Mouse (Mus musculus) neural tube, embryonic 15.5 days (tissue): ENCODE measurements around the gene Fam117a. TPM values are rescaled to one million over a fixed set of nuclear protein-coding genes. Genes with fewer than 3 reads are reported as not detected.
"Not testable (repeated sequence)": the region's sequence is repeated elsewhere in the genome, so short reads cannot be mapped to it uniquely, and the experiment has no call there.

Experiments
- ATAC-seq: fragments of 200-750 bp; cut with Nextera tagmentation; 2 replicates; pipeline ENCODE4 v1.8.0; 2017; ENCODE audit warnings: mild to moderate bottlenecking, moderate TSS enrichment, moderate library complexity; ENCODE audit not compliant: low FRiP score
- H3K27ac ChIP-seq: fragments of 300-500 bp; sonication (generic); replicated peaks from 2 replicates; pipeline ENCODE4 v1.5.1; 2015; ENCODE audit warnings: mild to moderate bottlenecking, inconsistent platforms
- H3K27me3 ChIP-seq: fragments of 300-500 bp; sonication (generic); replicated peaks from 2 replicates; pipeline ENCODE4 v1.6.1; 2015; ENCODE audit warnings: inconsistent platforms
- H3K36me3 ChIP-seq: fragments of 300-500 bp; sonication (generic); 2 replicates; pipeline ENCODE4 v1.6.1; 2015; ENCODE audit warnings: inconsistent platforms
- H3K4me1 ChIP-seq: fragments of 300-500 bp; sonication (generic); 2 replicates; pipeline ENCODE4 v1.6.1; 2015; ENCODE audit warnings: inconsistent platforms
- H3K4me2 ChIP-seq: fragments of 300-500 bp; sonication (generic); 2 replicates; pipeline ENCODE4 v1.6.1; 2015; ENCODE audit warnings: inconsistent platforms, mild to moderate bottlenecking, moderate library complexity
- H3K4me3 ChIP-seq: fragments of 300-500 bp; sonication (generic); replicated peaks from 2 replicates; pipeline ENCODE4 v1.5.1; 2015; ENCODE audit warnings: mild to moderate bottlenecking, inconsistent platforms
- H3K9ac ChIP-seq: fragments of 300-500 bp; sonication (generic); replicated peaks from 2 replicates; pipeline ENCODE4 v1.6.1; 2015; ENCODE audit warnings: mild to moderate bottlenecking, inconsistent platforms
- H3K9me3 ChIP-seq: fragments of 300-500 bp; sonication (generic); replicated peaks from 2 replicates; pipeline ENCODE4 v1.6.1; 2016; ENCODE audit warnings: inconsistent platforms
- WGBS: fragments of 180-500 bp; shearing (Covaris S2); methylation state at CpG from one replicate; pipeline ENCODE4 v1.1.7; 2015; ENCODE audit warnings: mixed read lengths; 5-methylcytosine and 5-hydroxymethylcytosine counted together
- polyA plus RNA-seq: library from polyadenylated mRNA; unstranded; fragments of >200 nt; fragmentation: Nextera tagmentation; extraction: Ambion mirVana; gene quantifications from 2 replicates; pipeline ENCODE4 v1.2.1, GENCODE M21; 2015

Fam117a gene
- polyA plus RNA-seq, 1 experiment from 2014 or later = 2.4 TPM

GRCm38 (mm10) chr11:95397843-95398835, 61.3 kb downstream of the Fam117a start:
- Histone ChIP-seq H3K9ac (no peak overlapping the region), H3K9me3 (no peaks in the 10 kb centered on the region), H3K4me3 (no peak overlapping the region), H3K36me3 (no peaks in the 10 kb centered on the region), H3K4me2 (no peak overlapping the region), H3K4me1 (peaks cover 24% of the 10 kb centered on the region), H3K27ac (no peak overlapping the region), H3K27me3 (peaks cover 2% of the 10 kb centered on the region; the same call in 1 of the 2 replicates)
- ATAC-seq = no peak
- WGBS = 56% methylated on average over 14 of the region's 14 CpGs

GRCm38 (mm10) chr11:95399520-95400020, 62.8 kb downstream of the Fam117a start:
- ATAC-seq = no peak
- Histone ChIP-seq H3K27me3 (peaks cover 2% of the 10 kb centered on the region; the same call in 1 of the 2 replicates), H3K4me3 (no peak overlapping the region), H3K36me3 (no peaks in the 10 kb centered on the region), H3K4me1 (peaks cover 13% of the 10 kb centered on the region; the same call in 1 of the 2 replicates), H3K4me2 (no peak overlapping the region), H3K27ac (no peak overlapping the region), H3K9me3 (no peaks in the 10 kb centered on the region), H3K9ac (no peak overlapping the region)
- WGBS = 57% methylated on average over 13 of the region's 13 CpGs

GRCm38 (mm10) chr11:95401568-95401967, 64.8 kb downstream of the Fam117a start:
- Histone ChIP-seq H3K9ac (no peak overlapping the region), H3K4me1 (peaks cover 13% of the 10 kb centered on the region; the same call in 1 of the 2 replicates), H3K27ac (no peak overlapping the region), H3K4me3 (no peak overlapping the region), H3K36me3 (no peaks in the 10 kb centered on the region), H3K27me3 (peaks cover 2% of the 10 kb centered on the region; the same call in 1 of the 2 replicates), H3K9me3 (no peaks in the 10 kb centered on the region), H3K4me2 (no peak overlapping the region)
- WGBS = 90% methylated on average over 5 of the region's 5 CpGs
- no peak for ATAC-seq

GRCm38 (mm10) chr11:95402196-95402595, 65.4 kb downstream of the Fam117a start:
- H3K9me3 ChIP-seq = no peaks in the 10 kb centered on the region
- H3K9ac ChIP-seq = no peak overlapping the region
- H3K36me3 ChIP-seq = no peaks in the 10 kb centered on the region
- no peak overlapping the region for H3K4me2 ChIP-seq
- peaks cover 2% of the 10 kb centered on the region; the same call in 1 of the 2 replicates for H3K27me3 ChIP-seq
- WGBS = 14% methylated on average over 5 of the region's 5 CpGs
- H3K4me1 ChIP-seq = peaks cover 13% of the 10 kb centered on the region; the same call in 1 of the 2 replicates
- H3K27ac ChIP-seq = no peak overlapping the region
- no peak overlapping the region for H3K4me3 ChIP-seq
- ATAC-seq = no peak

GRCm38 (mm10) chr11:95402658-95403101, 65.9 kb downstream of the Fam117a start:
- Histone ChIP-seq H3K36me3 (no peaks in the 10 kb centered on the region), H3K9me3 (no peaks in the 10 kb centered on the region), H3K4me2 (no peak overlapping the region), H3K27ac (no peak overlapping the region), H3K4me3 (no peak overlapping the region), H3K9ac (no peak overlapping the region), H3K27me3 (peaks cover 2% of the 10 kb centered on the region; the same call in 1 of the 2 replicates), H3K4me1 (peaks cover 11% of the 10 kb centered on the region; the same call in 1 of the 2 replicates)
- WGBS = 17% methylated on average over 8 of the region's 8 CpGs
- ATAC-seq = no peak

GRCm38 (mm10) chr11:95403382-95404340, 66.8 kb downstream of the Fam117a start:
- H3K4me1 ChIP-seq = 0 out of 2 replicates have a peak, but pooled peaks cover 4% of the 10 kb centered on the region
- no peak overlapping the region for H3K4me3 ChIP-seq
- H3K27me3 ChIP-seq = peaks cover 2% of the 10 kb centered on the region; the same call in 1 of the 2 replicates
- no peak for ATAC-seq
- H3K9ac ChIP-seq = no peak overlapping the region
- H3K9me3 ChIP-seq = no peaks in the 10 kb centered on the region
- no peaks in the 10 kb centered on the region for H3K36me3 ChIP-seq
- 67% methylated on average over 16 of the region's 16 CpGs for WGBS
- H3K4me2 ChIP-seq = no peak overlapping the region
- no peak overlapping the region for H3K27ac ChIP-seq

- Histone ChIP-seq H3K4me1 (no peaks in the 10 kb centered on the region), H3K27me3 (no peaks in the 10 kb centered on the region), H3K9ac (no peak overlapping the region), H3K4me3 (no peak overlapping the region), H3K4me2 (no peak overlapping the region), H3K9me3 (no peaks in the 10 kb centered on the region), H3K27ac (no peak overlapping the region), H3K36me3 (no peaks in the 10 kb centered on the region)
- 81% methylated on average over 4 of the region's 4 CpGs for WGBS
- ATAC-seq = no peak
These were observed 69.0 kb downstream of the Fam117a start for GRCm38 (mm10) chr11:95405771-95406170.

GRCm38 (mm10) chr11:95406398-95406797, 69.6 kb downstream of the Fam117a start:
- H3K27me3 ChIP-seq, H3K9me3 ChIP-seq, H3K4me3 ChIP-seq, H3K9ac ChIP-seq, H3K36me3 ChIP-seq, H3K4me1 ChIP-seq, ATAC-seq, H3K4me2 ChIP-seq, H3K27ac ChIP-seq: not testable (repeated sequence)
- WGBS = 95% methylated on average over 5 of the region's 5 CpGs

- Histone ChIP-seq H3K9ac (no peak overlapping the region), H3K4me2 (no peak overlapping the region), H3K36me3 (no peaks in the 10 kb centered on the region), H3K27me3 (no peaks in the 10 kb centered on the region), H3K27ac (no peak overlapping the region), H3K4me1 (0 out of 2 replicates have a peak, but pooled peaks cover 2% of the 10 kb centered on the region), H3K9me3 (no peaks in the 10 kb centered on the region), H3K4me3 (no peak overlapping the region)
- 88% methylated on average over 10 of the region's 10 CpGs for WGBS
- no peak for ATAC-seq
These were observed 72.8 kb downstream of the Fam117a start for GRCm38 (mm10) chr11:95409450-95410112.

- Histone ChIP-seq H3K9me3 (no peaks in the 10 kb centered on the region), H3K9ac (no peak overlapping the region), H3K4me2 (no peak overlapping the region), H3K36me3 (no peaks in the 10 kb centered on the region), H3K27ac (peak overlapping the region; percentile 51; the same call in 1 of the 2 replicates), H3K4me3 (no peak overlapping the region), H3K4me1 (peaks cover 19% of the 10 kb centered on the region), H3K27me3 (no peaks in the 10 kb centered on the region)
- WGBS = 60% methylated on average over 6 of the region's 6 CpGs
- ATAC-seq = no peak
These were observed 74.7 kb downstream of the Fam117a start for GRCm38 (mm10) chr11:95411453-95412013.
